ENCODE assay signal across 8 mouse cellular contexts in the genomic region with DNA sequence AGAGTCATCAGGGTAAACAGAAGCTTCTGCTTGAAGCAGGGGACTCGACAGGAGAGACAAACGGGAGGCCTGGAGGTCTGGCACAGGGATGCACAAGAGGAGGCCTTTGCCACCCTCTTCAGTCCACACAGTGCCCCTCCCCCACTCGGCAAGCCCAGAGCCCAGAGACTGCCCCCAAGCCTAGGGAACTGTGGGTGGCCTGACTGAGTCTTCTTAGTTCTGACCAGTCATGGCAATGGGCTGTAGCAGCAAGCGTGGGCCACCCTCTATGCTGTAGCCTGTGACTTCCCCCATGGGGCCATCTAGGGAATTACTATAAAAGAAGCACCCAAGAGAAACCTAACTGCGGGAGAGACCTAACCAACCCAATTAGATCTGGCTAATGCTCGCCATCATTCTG. TPM values are rescaled to one million over a fixed set of nuclear protein-coding genes. Genes with fewer than 3 reads are reported as not detected.
DNase-seq lines count a peak whose midpoint lies in the region; ATAC-seq lines count a peak whose summit lies in the region.

No protein-coding gene starts in this region.

- peaks cover 48% of the 10 kb centered on the region for H3K4me1 ChIP-seq in forebrain, embryonic 10.5 days
- peaks cover 17% of the 10 kb centered on the region for H3K4me1 ChIP-seq in forebrain, embryonic 16.5 days (replicated peaks; ENCODE audit: control insufficient read depth, insufficient read depth, low read length)
- H3K4me1 ChIP-seq in limb, embryonic 11.5 days (ENCODE audit: control insufficient read depth, insufficient read depth, low read length): peaks cover 14% of the 10 kb centered on the region
- H3K4me1 ChIP-seq in neural tube, embryonic 15.5 days: peaks cover 31% of the 10 kb centered on the region

- no peak overlapping the region for H3K9ac ChIP-seq in forebrain, embryonic 16.5 days (replicated peaks; ENCODE audit: low read depth, low read length)
- no peak overlapping the region for H3K9ac ChIP-seq in limb, embryonic 11.5 days (ENCODE audit: low read length)
- H3K9ac ChIP-seq in neural tube, embryonic 15.5 days (replicated peaks): no peak overlapping the region

- no peak for ATAC-seq in forebrain, embryonic 16.5 days
- no peak for ATAC-seq in limb, embryonic 11.5 days (ENCODE audit: insufficient number of reproducible peaks, low FRiP score, low TSS enrichment, low read depth)
- ATAC-seq in neural tube, embryonic 15.5 days (ENCODE audit: low FRiP score): no peak

- no peak overlapping the region for H3K27ac ChIP-seq in forebrain, embryonic 10.5 days
- H3K27ac ChIP-seq in forebrain, embryonic 16.5 days (ENCODE audit: low read length): no peak overlapping the region
- no peak overlapping the region for H3K27ac ChIP-seq in limb, embryonic 11.5 days (replicated peaks; ENCODE audit: low read depth, low read length)
- H3K27ac ChIP-seq in neural tube, embryonic 15.5 days (replicated peaks): no peak overlapping the region

- H3K27me3 ChIP-seq in forebrain, embryonic 10.5 days (ENCODE audit: poor library complexity, severe bottlenecking): peaks cover 97% of the 10 kb centered on the region
- H3K27me3 ChIP-seq in forebrain, embryonic 16.5 days (replicated peaks; ENCODE audit: control insufficient read depth, insufficient read depth, low read length): peaks cover 62% of the 10 kb centered on the region
- peaks cover 35% of the 10 kb centered on the region for H3K27me3 ChIP-seq in limb, embryonic 11.5 days (ENCODE audit: control insufficient read depth, insufficient read depth, low read length)
- peaks cover 77% of the 10 kb centered on the region for H3K27me3 ChIP-seq in neural tube, embryonic 15.5 days (replicated peaks)

- no peaks in the 10 kb centered on the region for H3K36me3 ChIP-seq in forebrain, embryonic 10.5 days (replicated peaks)
- H3K36me3 ChIP-seq in forebrain, embryonic 16.5 days (ENCODE audit: control insufficient read depth, insufficient read depth): no peaks in the 10 kb centered on the region
- H3K36me3 ChIP-seq in limb, embryonic 11.5 days (ENCODE audit: control insufficient read depth, insufficient read depth, low read length): no peaks in the 10 kb centered on the region
- no peaks in the 10 kb centered on the region for H3K36me3 ChIP-seq in neural tube, embryonic 15.5 days

- H3K4me2 ChIP-seq in forebrain, embryonic 16.5 days (ENCODE audit: low read length): no peak overlapping the region
- H3K4me2 ChIP-seq in limb, embryonic 11.5 days (ENCODE audit: low read depth, severe bottlenecking): no peak overlapping the region
- H3K4me2 ChIP-seq in neural tube, embryonic 15.5 days: peak overlapping the region; percentile 88; the same call in 1 of the 2 replicates

- 6% methylated on average over 6 of the region's 6 CpGs for WGBS in forebrain, embryonic 10.5 days
- WGBS in forebrain, embryonic 16.5 days: 9% methylated on average over 6 of the region's 6 CpGs
- WGBS in limb, embryonic 11.5 days: 8% methylated on average over 6 of the region's 6 CpGs
- WGBS in neural tube, embryonic 15.5 days: 12% methylated on average over 6 of the region's 6 CpGs

- H3K9me3 ChIP-seq in forebrain, embryonic 10.5 days: peaks cover 4% of the 10 kb centered on the region; the same call in 1 of the 2 replicates
- no peaks in the 10 kb centered on the region for H3K9me3 ChIP-seq in forebrain, embryonic 16.5 days (ENCODE audit: control insufficient read depth, low read length)
- no peaks in the 10 kb centered on the region for H3K9me3 ChIP-seq in limb, embryonic 11.5 days (ENCODE audit: control insufficient read depth, low read length)
- H3K9me3 ChIP-seq in neural tube, embryonic 15.5 days (replicated peaks): no peaks in the 10 kb centered on the region

- H3K4me3 ChIP-seq in forebrain, embryonic 10.5 days: peak overlapping the region; percentile 60; the same call in 1 of the 2 replicates
- no peak overlapping the region for H3K4me3 ChIP-seq in forebrain, embryonic 16.5 days (replicated peaks; ENCODE audit: low read length)
- H3K4me3 ChIP-seq in limb, embryonic 11.5 days (ENCODE audit: low read depth, low read length): no peak overlapping the region
- H3K4me3 ChIP-seq in neural tube, embryonic 15.5 days (replicated peaks): peak overlapping the region; percentile 42; the same call in 1 of the 2 replicates

- no peak for DNase-seq in forebrain, embryonic 10.5 days (ENCODE audit: extremely low spot score, low spot score)
- DNase-seq in right cerebral cortex, adult 18-20 months: peak; percentile 6
- DNase-seq in right cerebral cortex, postnatal 25 days: no peak
- peak; percentile 30 for DNase-seq in limb, embryonic 11.5 days (ENCODE audit: low spot score)
- no peak for DNase-seq in B cell, adult 2 months
- no peak for DNase-seq in urinary bladder, postnatal 14 days (ENCODE audit: low spot score)

RNA-seq across cellular contexts. Expression of gene Col13a1, which starts 1.9 kb away (rescaled TPM):
- 3.2 and 3.4 TPM in 2 replicates for polyA plus RNA-seq in forebrain, embryonic 10.5 days (2016; fragmentation: Nextera tagmentation; extraction: Ambion mirVana)
- 0.98 and 1.4 TPM in 2 replicates for polyA plus RNA-seq in forebrain, embryonic 16.5 days (2015; fragmentation: Nextera tagmentation; extraction: Ambion mirVana)
- 1.0 and 1.3 TPM in 2 replicates for polyA plus RNA-seq in limb, embryonic 11.5 days (2014; fragmentation: Nextera tagmentation; extraction: Ambion mirVana)
- polyA plus RNA-seq in neural tube, embryonic 15.5 days (2015; fragmentation: Nextera tagmentation; extraction: Ambion mirVana): 3.5 and 4.3 TPM in 2 replicates

Comparison
In these comparisons a context has a peak if more than half of its experiments do, and no peak if none do; other contexts are left out.
1. DNase-seq: peak in right cerebral cortex, adult 18-20 months (single experiment) and limb, embryonic 11.5 days (single experiment); none in forebrain, embryonic 10.5 days (single experiment), right cerebral cortex, postnatal 25 days (single experiment), B cell, adult 2 months (0 of 2) and urinary bladder, postnatal 14 days (single experiment).
2. H3K4me3 ChIP-seq: peak in forebrain, embryonic 10.5 days (single experiment) and neural tube, embryonic 15.5 days (single experiment); none in forebrain, embryonic 16.5 days (single experiment) and limb, embryonic 11.5 days (single experiment).